Mouse (Mus musculus): ENCODE data around the gene Slc6a16. TPM values are rescaled to one million over a fixed set of nuclear protein-coding genes. Genes with fewer than 3 reads are reported as not detected.
A peak's percentile ranks its signal among the peaks of the same experiment; 100 is the strongest.

Slc6a16 gene
- polyA plus RNA-seq, 2 experiments: 0.21 to 0.29 TPM

DNA sequence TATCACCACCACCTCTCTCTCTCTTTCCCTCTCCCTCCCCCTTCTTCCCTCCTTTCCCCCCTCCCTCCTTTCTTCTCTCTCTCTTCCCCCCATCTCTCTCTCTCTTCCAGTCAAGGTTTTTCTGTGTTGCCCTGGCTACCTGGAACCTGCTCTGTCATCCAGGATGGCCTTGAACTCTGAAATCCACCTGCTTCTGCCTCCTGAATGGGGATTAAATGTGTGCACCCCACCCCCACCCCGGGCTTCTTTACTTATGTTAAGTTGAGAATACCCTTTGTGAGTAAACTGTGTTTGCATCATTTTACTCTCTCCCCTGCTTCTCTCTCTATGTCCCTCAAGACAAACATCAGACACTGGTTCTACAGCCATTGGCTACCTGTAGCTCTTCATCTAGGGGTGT is 24.6 kb downstream of the Slc6a16 start:
- H3K4me1 ChIP-seq (ENCODE audit: control insufficient read depth, insufficient read depth, low read length): no peaks in the 10 kb centered on the region
- no peaks in the 10 kb centered on the region for H3K27me3 ChIP-seq (ENCODE audit: control insufficient read depth, insufficient read depth, low read length)
- no peak overlapping the region for H3K4me2 ChIP-seq (replicated peaks; ENCODE audit: low read depth, low read length, severe bottlenecking)
- H3K4me3 ChIP-seq (replicated peaks; ENCODE audit: low read length): no peak overlapping the region
- ATAC-seq (ENCODE audit: low FRiP score, low read depth) (no peak), DNase-seq (ENCODE audit: low spot score) (no peak)
- TF ChIP-seq POLR2A (IDR thresholded peaks at IDR 0.05; ENCODE audit: borderline replicate concordance, extremely low read depth, insufficient read depth, insufficient read length): no peak
- H3K27ac ChIP-seq (replicated peaks; ENCODE audit: low read depth, low read length): no peak overlapping the region
- H3K9me3 ChIP-seq (ENCODE audit: control insufficient read depth, low read length): no peaks in the 10 kb centered on the region
- no peak overlapping the region for H3K9ac ChIP-seq (ENCODE audit: low read depth, low read length, severe bottlenecking)
- H3K36me3 ChIP-seq (ENCODE audit: control insufficient read depth, insufficient read depth, low read length): no peaks in the 10 kb centered on the region
- WGBS: 83% methylated on average over 1 of the region's 1 CpGs

DNA sequence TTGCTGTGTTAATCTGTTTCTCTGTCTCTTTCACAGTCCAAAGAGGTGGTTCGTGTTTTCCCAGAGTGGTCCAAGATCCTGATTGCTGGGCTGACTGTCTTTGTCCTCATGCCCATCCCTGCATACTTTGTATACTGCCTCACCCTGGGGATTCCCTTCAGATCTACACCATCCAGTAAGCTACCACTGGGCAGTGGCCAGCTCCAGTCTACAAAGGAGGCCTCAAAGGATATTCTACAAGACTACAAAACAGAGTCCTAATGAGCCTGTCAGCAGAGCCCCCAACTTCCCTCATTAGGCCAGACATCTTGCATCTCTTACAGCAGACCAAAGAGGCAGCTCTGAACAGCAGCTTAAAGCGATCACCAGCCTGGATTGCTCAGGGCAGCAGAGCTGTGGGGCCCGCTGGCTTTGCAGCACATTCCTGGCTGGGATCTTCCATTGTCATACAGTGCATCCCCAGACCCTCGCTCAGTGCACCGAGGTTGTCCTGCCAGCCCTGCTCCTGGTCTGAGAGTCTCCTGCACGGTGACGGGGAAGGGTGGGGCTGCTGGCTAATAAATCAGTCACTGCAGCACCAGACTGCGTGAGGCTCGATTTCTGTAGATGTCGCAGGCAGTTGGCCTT is 32.0 kb downstream of the Slc6a16 start:
- DNase-seq (ENCODE audit: low spot score): no peak
- no peak overlapping the region for H3K4me2 ChIP-seq (replicated peaks; ENCODE audit: low read depth, low read length, severe bottlenecking)
- no peaks in the 10 kb centered on the region for H3K9me3 ChIP-seq (ENCODE audit: control insufficient read depth, low read length)
- H3K36me3 ChIP-seq (ENCODE audit: control insufficient read depth, insufficient read depth, low read length): no peaks in the 10 kb centered on the region
- H3K27me3 ChIP-seq (ENCODE audit: control insufficient read depth, insufficient read depth, low read length): 0 out of 2 replicates have a peak, but pooled peaks cover 8% of the 10 kb centered on the region
- ATAC-seq (ENCODE audit: low FRiP score, low read depth): no peak
- H3K9ac ChIP-seq (ENCODE audit: low read depth, low read length, severe bottlenecking): no peak overlapping the region
- TF ChIP-seq POLR2A (IDR thresholded peaks at IDR 0.05; ENCODE audit: borderline replicate concordance, extremely low read depth, insufficient read depth, insufficient read length): no peak
- H3K4me3 ChIP-seq (replicated peaks; ENCODE audit: low read length): no peak overlapping the region
- no peaks in the 10 kb centered on the region for H3K4me1 ChIP-seq (ENCODE audit: control insufficient read depth, insufficient read depth, low read length)
- WGBS: 29% methylated on average over 10 of the region's 10 CpGs
- no peak overlapping the region for H3K27ac ChIP-seq (replicated peaks; ENCODE audit: low read depth, low read length)

DNA sequence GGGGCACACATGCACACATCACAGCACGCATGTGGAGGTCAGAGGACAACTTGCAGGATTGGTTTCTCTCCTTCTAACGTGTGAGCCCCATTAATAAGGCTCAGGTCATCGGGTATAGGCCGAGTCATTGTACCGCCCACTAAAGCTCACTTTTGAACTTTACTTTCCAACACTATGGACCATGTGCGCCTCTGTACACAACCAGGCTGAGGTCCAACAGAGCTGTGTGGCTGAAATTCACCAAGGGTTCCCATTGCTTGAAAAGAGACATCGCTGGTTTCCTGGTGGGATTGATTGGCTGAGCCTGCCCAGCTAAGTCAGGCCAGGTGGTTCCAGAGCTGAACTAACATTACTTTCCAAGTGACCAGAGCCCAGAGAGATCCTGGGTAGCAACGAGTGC is 32.8 kb downstream of the Slc6a16 start:
- Histone ChIP-seq H3K36me3 (ENCODE audit: control insufficient read depth, insufficient read depth, low read length) (no peaks in the 10 kb centered on the region), H3K4me3 (replicated peaks; ENCODE audit: low read length) (no peak overlapping the region), H3K4me1 (ENCODE audit: control insufficient read depth, insufficient read depth, low read length) (no peaks in the 10 kb centered on the region), H3K27ac (replicated peaks; ENCODE audit: low read depth, low read length) (no peak overlapping the region), H3K4me2 (replicated peaks; ENCODE audit: low read depth, low read length, severe bottlenecking) (no peak overlapping the region), H3K9me3 (ENCODE audit: control insufficient read depth, low read length) (no peaks in the 10 kb centered on the region), H3K27me3 (ENCODE audit: control insufficient read depth, insufficient read depth, low read length) (0 out of 2 replicates have a peak, but pooled peaks cover 8% of the 10 kb centered on the region), H3K9ac (ENCODE audit: low read depth, low read length, severe bottlenecking) (no peak overlapping the region)
- ATAC-seq (ENCODE audit: low FRiP score, low read depth) (no peak), DNase-seq (ENCODE audit: low spot score) (no peak)
- WGBS: 91% methylated on average over 8 of the region's 8 CpGs
- no peak for TF ChIP-seq POLR2A (IDR thresholded peaks at IDR 0.05; ENCODE audit: borderline replicate concordance, extremely low read depth, insufficient read depth, insufficient read length)

DNA sequence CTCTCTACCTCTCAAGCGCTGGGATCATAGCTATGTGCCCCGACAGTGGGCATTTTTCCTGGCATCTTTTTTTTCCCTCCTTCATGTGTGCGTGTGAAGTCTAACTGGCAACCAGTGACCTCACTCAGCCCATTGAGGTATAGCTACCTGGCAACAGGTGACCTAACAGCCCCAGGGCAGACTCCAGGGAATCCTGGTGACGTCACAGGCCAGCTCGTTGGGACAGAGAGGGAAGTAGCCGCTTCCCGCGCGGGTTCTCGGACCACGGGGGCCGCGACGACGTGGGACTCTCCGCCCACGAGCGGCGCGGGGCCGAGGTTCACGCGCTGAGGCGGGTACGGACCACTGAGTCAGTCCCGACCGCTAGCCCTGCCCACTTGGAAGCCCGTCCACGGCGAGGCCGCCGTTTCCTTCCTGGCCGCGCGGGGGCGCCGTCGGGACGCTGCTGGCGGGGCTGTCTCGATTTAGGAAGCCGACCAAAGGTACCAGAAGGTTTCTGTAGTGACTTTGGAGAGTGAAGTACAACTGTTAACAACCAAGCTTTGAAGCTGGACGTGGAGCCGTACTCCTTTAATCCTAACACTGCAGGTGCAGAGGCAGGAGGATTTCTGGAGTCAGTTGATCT is 36.4 kb downstream of the Slc6a16 start, which contains the start of gene Slc6a21:
Gene Slc6a21 (plus strand): TSS at position 378 of the 625 bp plus-strand sequence.
- DNase-seq (ENCODE audit: low spot score): peak; percentile 10
- H3K9me3 ChIP-seq (ENCODE audit: control insufficient read depth, low read length): no peaks in the 10 kb centered on the region
- TF ChIP-seq POLR2A (IDR thresholded peaks at IDR 0.05; ENCODE audit: borderline replicate concordance, extremely low read depth, insufficient read depth, insufficient read length): no peak
- 6% methylated on average over 43 of the region's 44 CpGs for WGBS
- no peaks in the 10 kb centered on the region for H3K4me1 ChIP-seq (ENCODE audit: control insufficient read depth, insufficient read depth, low read length)
- no peaks in the 10 kb centered on the region for H3K36me3 ChIP-seq (ENCODE audit: control insufficient read depth, insufficient read depth, low read length)
- H3K9ac ChIP-seq (ENCODE audit: low read depth, low read length, severe bottlenecking): peak within 1 kb of the TSS; percentile 44; the same call in 1 of the 2 replicates
- no peak for ATAC-seq (ENCODE audit: low FRiP score, low read depth)
- H3K4me2 ChIP-seq (replicated peaks; ENCODE audit: low read depth, low read length, severe bottlenecking): peak within 1 kb of the TSS; percentile 58
- peak within 1 kb of the TSS; percentile 30 for H3K4me3 ChIP-seq (replicated peaks; ENCODE audit: low read length)
- H3K27me3 ChIP-seq (ENCODE audit: control insufficient read depth, insufficient read depth, low read length): 0 out of 2 replicates have a peak, but pooled peaks cover 8% of the 10 kb centered on the region
- no peak within 1 kb of the TSS for H3K27ac ChIP-seq (replicated peaks; ENCODE audit: low read depth, low read length)

DNA sequence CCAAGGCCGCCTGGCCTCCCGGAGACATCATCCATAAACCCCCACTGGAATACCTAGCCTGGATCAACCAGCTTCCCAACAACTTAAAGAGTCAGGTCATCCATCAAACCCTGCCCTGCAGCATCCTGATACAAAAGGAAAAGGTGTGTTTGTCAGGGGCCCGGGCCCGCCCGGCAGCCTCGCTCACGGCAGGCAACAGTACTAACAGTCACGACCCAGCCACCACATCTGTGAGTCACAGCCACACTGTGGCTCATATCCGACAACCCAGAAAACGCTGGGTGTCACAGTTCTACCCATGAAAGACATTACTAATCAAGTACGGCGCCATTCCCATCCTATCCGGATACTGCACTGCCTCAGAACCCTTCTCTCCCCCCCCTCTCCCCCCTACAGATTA is 45.6 kb downstream of the Slc6a16 start:
- H3K36me3 ChIP-seq (ENCODE audit: control insufficient read depth, insufficient read depth, low read length): no peaks in the 10 kb centered on the region
- no peak for ATAC-seq (ENCODE audit: low FRiP score, low read depth)

More for the DNA sequence above, 45.6 kb downstream of the Slc6a16 start:
- no peak for DNase-seq (ENCODE audit: low spot score)
- Histone ChIP-seq H3K4me2 (replicated peaks; ENCODE audit: low read depth, low read length, severe bottlenecking) (no peak overlapping the region), H3K9me3 (ENCODE audit: control insufficient read depth, low read length) (no peaks in the 10 kb centered on the region), H3K27me3 (ENCODE audit: control insufficient read depth, insufficient read depth, low read length) (no peaks in the 10 kb centered on the region), H3K4me3 (replicated peaks; ENCODE audit: low read length) (no peak overlapping the region), H3K4me1 (ENCODE audit: control insufficient read depth, insufficient read depth, low read length) (no peaks in the 10 kb centered on the region), H3K27ac (replicated peaks; ENCODE audit: low read depth, low read length) (no peak overlapping the region), H3K9ac (ENCODE audit: low read depth, low read length, severe bottlenecking) (no peak overlapping the region)
- TF ChIP-seq POLR2A (IDR thresholded peaks at IDR 0.05; ENCODE audit: borderline replicate concordance, extremely low read depth, insufficient read depth, insufficient read length): no peak
- 77% methylated on average over 13 of the region's 13 CpGs for WGBS
